Mouse (Mus musculus): ENCODE measurements around the gene Lgals8. TPM values are rescaled to one million over a fixed set of nuclear protein-coding genes. Genes with fewer than 3 reads are reported as not detected.

Lgals8 gene
- 61.5 TPM for polyA plus RNA-seq (2014; fragmentation: Illumina TruSeq; extraction: RNeasy Lipid Tissue Mini Kit (QIAGEN cat#74804); ENCODE audit: low read depth, low replicate concordance)

GRCm38 (mm10) chr13:12464844-12465243 is at the start of gene Lgals8:
Gene Lgals8 (minus strand): TSS chr13:12464944.

GRCm38 (mm10) chr13:12394609-12395505 is 69.9 kb downstream of the Lgals8 start, which contains the start of gene Heatr1:
Gene Heatr1 (plus strand): TSS chr13:12395027.

Other genes starting within 250 kb of the Lgals8 start
- gene Mtr, start 206.8 kb downstream of the Lgals8 start, polyA plus RNA-seq (2014; fragmentation: Illumina TruSeq; extraction: RNeasy Lipid Tissue Mini Kit (QIAGEN cat#74804); ENCODE audit: low read depth, low replicate concordance) = 113 TPM
- gene Actn2, start 124.2 kb downstream of the Lgals8 start, polyA plus RNA-seq (2014; fragmentation: Illumina TruSeq; extraction: RNeasy Lipid Tissue Mini Kit (QIAGEN cat#74804); ENCODE audit: low read depth, low replicate concordance) = 1,417 TPM
- gene Heatr1, start 69.9 kb downstream of the Lgals8 start, polyA plus RNA-seq (2014; fragmentation: Illumina TruSeq; extraction: RNeasy Lipid Tissue Mini Kit (QIAGEN cat#74804); ENCODE audit: low read depth, low replicate concordance) = 10.7 TPM
- not detected for gene Edaradd, start 55.5 kb upstream of the Lgals8 start, polyA plus RNA-seq (2014; fragmentation: Illumina TruSeq; extraction: RNeasy Lipid Tissue Mini Kit (QIAGEN cat#74804); ENCODE audit: low read depth, low replicate concordance)
- 2.1 TPM for gene Ero1lb, start 100.9 kb upstream of the Lgals8 start, polyA plus RNA-seq (2014; fragmentation: Illumina TruSeq; extraction: RNeasy Lipid Tissue Mini Kit (QIAGEN cat#74804); ENCODE audit: low read depth, low replicate concordance)